Mouse (Mus musculus) ES-E14 (cell line): ENCODE measurements around the gene Fam20a. TPM values are rescaled to one million over a fixed set of nuclear protein-coding genes. Genes with fewer than 3 reads are reported as not detected.
A peak's percentile ranks its signal among the peaks of the same experiment; 100 is the strongest.

Experiments
- DNase-seq: peaks from one replicate; pipeline ENCODE4 v3.0.0-alpha.2; 2013; ENCODE audit warnings: low read depth, low spot score
- H3K27ac ChIP-seq: 2 replicates; pipeline ENCODE4 v1.5.1; 2012; ENCODE audit warnings: low read depth, mild to moderate bottlenecking, low read length, moderate library complexity, mixed read lengths; ENCODE audit not compliant: poor library complexity, insufficient read depth, severe bottlenecking
- H3K36me3 ChIP-seq: 2 replicates; pipeline ENCODE4 v1.6.1; 2012; ENCODE audit warnings: mild to moderate bottlenecking, low read length, moderate library complexity, mixed read lengths; ENCODE audit not compliant: control insufficient read depth, poor library complexity, insufficient read depth, severe bottlenecking
- H3K4me1 ChIP-seq, 2 experiments: fragments of 150-350 bp in 1 of 2; sonication (generic) in 1 of 2; 2 replicates each; pipeline ENCODE4 v1.6.1; 2012; ENCODE audit warnings: low read length in 2 of 2, mild to moderate bottlenecking in 1 of 2, mixed read lengths in 1 of 2; ENCODE audit not compliant: control insufficient read depth in 2 of 2, insufficient read depth in 2 of 2, poor library complexity in 1 of 2
- H3K4me3 ChIP-seq, 2 experiments: fragments of 150-350 bp in 1 of 2; sonication (generic) in 1 of 2; 2 replicates each; pipeline ENCODE4 v1.5.1; 2012; ENCODE audit warnings: low read length in 2 of 2, low read depth in 1 of 2, mild to moderate bottlenecking in 1 of 2, mixed read lengths in 1 of 2; ENCODE audit not compliant: insufficient read depth in 1 of 2, poor library complexity in 1 of 2, severe bottlenecking in 1 of 2
- H3K9ac ChIP-seq: 2 replicates; pipeline ENCODE4 v1.6.1; 2012; ENCODE audit warnings: low read depth, mild to moderate bottlenecking, low read length, mixed read lengths; ENCODE audit not compliant: poor library complexity, insufficient read depth, severe bottlenecking
- H3K9me3 ChIP-seq: fragments of 150-350 bp; sonication (generic); 2 replicates; pipeline ENCODE4 v1.6.1; 2012; ENCODE audit warnings: low read depth, mild to moderate bottlenecking, low read length; ENCODE audit not compliant: control insufficient read depth, insufficient read depth
- CHD2 ChIP-seq: IDR thresholded peaks from 2 replicates; pipeline ENCODE4 v1.6.1; 2014; ENCODE audit warnings: mild to moderate bottlenecking, low read depth, low read length, inconsistent platforms
- HCFC1 ChIP-seq: IDR thresholded peaks from 2 replicates; pipeline ENCODE4 v1.6.1; 2012; ENCODE audit warnings: low read length, inconsistent platforms, borderline replicate concordance; ENCODE audit not compliant: insufficient read depth
- MAFK ChIP-seq: IDR thresholded peaks from 2 replicates; pipeline ENCODE4 v1.6.1; 2014; ENCODE audit warnings: mild to moderate bottlenecking, low read depth, low read length, inconsistent platforms; ENCODE audit not compliant: insufficient read depth
- ZC3H11A ChIP-seq: IDR thresholded peaks from 2 replicates; pipeline ENCODE4 v1.6.1; 2012; ENCODE audit warnings: low read depth, mild to moderate bottlenecking, inconsistent platforms, low read length, borderline replicate concordance
- ZNF384 ChIP-seq: IDR thresholded peaks from 2 replicates; pipeline ENCODE4 v1.6.1; 2012; ENCODE audit warnings: low read depth, low read length, inconsistent platforms
- in situ Hi-C, 2 experiments: fragments of 600-800 bp; cut with MboI; formaldehyde crosslinking; loops; one replicate each; pipeline ENCODE4 v1.15.1; 2025; ENCODE audit warnings: low sequenced_read_pairs in 2 of 2, inconsistent platforms in 1 of 2; ENCODE audit not compliant: unreplicated experiment in 2 of 2
- total RNA-seq: library from RNA; depleted of rRNA; stranded (reverse); fragments of 300-350 nt; gene quantifications from 2 replicates; pipeline ENCODE4 v1.2.3, GENCODE M21; 2012

Fam20a gene
- total RNA-seq, 1 experiment = 0.45 TPM

GRCm38 (mm10) chr11:109722711-109723110, 632 bp upstream of the Fam20a start:
- Histone ChIP-seq H3K4me3 (no peak overlapping the region), H3K4me1 (peaks cover 2% of the 10 kb centered on the region in 2 experiments; a peak in 3 of 4 replicates), H3K27ac (no peak overlapping the region), H3K9ac (no peak overlapping the region), H3K9me3 (no peaks in the 10 kb centered on the region), H3K36me3 (no peaks in the 10 kb centered on the region)
- in situ Hi-C loops = no loop called here
- TF ChIP-seq MAFK (no peak), CHD2 (no peak), ZNF384 (no peak), HCFC1 (no peak), ZC3H11A (no peak)
- DNase-seq = no peak

DNA sequence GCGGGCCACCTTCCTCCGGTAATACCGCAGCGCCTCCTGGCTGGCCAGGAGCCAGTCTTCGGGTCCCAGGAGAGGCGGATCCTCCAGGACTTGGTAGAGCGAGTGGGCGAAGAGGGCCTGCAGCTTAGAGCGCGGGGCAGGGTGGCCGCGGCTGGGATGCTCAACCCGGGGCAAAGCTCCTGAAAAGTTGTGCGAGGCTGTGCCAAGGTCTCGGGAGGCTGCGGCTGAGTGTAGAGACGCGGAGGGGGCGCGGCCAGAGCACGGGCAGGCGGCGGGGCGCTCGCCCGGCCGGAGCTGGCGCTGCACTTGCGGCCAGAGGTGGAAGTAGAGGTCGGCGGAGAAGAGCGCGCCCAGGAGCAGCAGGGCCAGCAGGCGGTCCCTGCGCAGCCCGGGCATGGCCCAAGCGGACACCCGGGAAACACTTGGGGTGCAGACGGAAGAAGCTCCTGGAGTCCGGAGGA, 729 bp downstream of the Fam20a start:
- Histone ChIP-seq H3K9me3 (no peaks in the 10 kb centered on the region), H3K4me1 (peaks cover 2% of the 10 kb centered on the region in 2 experiments; a peak in 3 of 4 replicates), H3K36me3 (no peaks in the 10 kb centered on the region), H3K9ac (peak overlapping the region; percentile 42; the same call in 1 of the 2 replicates), H3K27ac (no peak overlapping the region), H3K4me3 (peak overlapping the region; percentile 50 to 68)
- TF ChIP-seq HCFC1 = no peak
- TF ChIP-seq CHD2 = no peak
- no peak for TF ChIP-seq ZNF384
- no peak for TF ChIP-seq ZC3H11A
- no peak for TF ChIP-seq MAFK
- in situ Hi-C loops = no loop called here
- DNase-seq = no peak

DNA sequence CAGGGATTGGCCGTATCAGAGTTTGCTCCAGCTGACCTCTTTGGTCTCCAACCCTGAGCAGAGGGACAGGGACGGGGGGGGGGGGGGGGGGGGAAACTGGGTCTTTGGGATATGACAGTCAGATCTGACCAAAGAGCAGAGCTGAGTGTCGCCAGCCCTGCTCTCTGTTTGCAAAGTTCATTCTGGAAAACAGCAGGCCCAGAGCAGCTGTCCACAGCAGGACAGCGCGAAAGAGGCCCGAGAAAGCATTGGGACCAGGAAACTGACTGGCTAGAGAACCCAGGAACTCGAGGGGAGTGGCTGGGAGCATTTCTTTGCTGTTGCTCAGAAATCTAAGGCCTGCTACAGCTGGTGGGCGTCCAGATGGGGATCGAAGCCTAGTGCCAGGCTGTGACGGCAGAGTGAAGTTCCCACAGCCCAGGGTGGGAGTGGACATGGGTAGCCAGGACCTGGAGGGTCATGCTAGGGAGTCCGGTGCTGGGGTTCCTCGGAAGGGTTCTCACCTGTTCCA, 1.2 kb downstream of the Fam20a start:
- DNase-seq = no peak
- no peak overlapping the region for H3K27ac ChIP-seq

GRCm38 (mm10) chr11:109719399-109719798, 2.7 kb downstream of the Fam20a start:
- no peaks in the 10 kb centered on the region for H3K36me3 ChIP-seq
- H3K4me3 ChIP-seq = no peak overlapping the region
- no peak overlapping the region for H3K9ac ChIP-seq
- in situ Hi-C loops = no loop called here
- H3K27ac ChIP-seq = no peak overlapping the region
- DNase-seq = no peak
- H3K4me1 ChIP-seq = peaks cover 2% of the 10 kb centered on the region in 2 experiments; a peak in 3 of 4 replicates
- TF ChIP-seq CHD2 (no peak), MAFK (no peak), ZC3H11A (no peak), ZNF384 (no peak), HCFC1 (no peak)
- no peaks in the 10 kb centered on the region for H3K9me3 ChIP-seq

More for the DNA sequence above, 1.2 kb downstream of the Fam20a start:
- Histone ChIP-seq H3K4me1 (peaks cover 2% of the 10 kb centered on the region in 2 experiments; a peak in 3 of 4 replicates), H3K4me3 (peak overlapping the region; percentile 50 to 68; a peak in 3 of 4 replicates), H3K9ac (no peak overlapping the region), H3K36me3 (no peaks in the 10 kb centered on the region), H3K9me3 (no peaks in the 10 kb centered on the region)
- in situ Hi-C loops = no loop called here
- no peak for TF ChIP-seq MAFK
- no peak for TF ChIP-seq ZNF384
- TF ChIP-seq HCFC1 = no peak
- no peak for TF ChIP-seq CHD2
- no peak for TF ChIP-seq ZC3H11A
